Mouse (Mus musculus) spleen, adult 2 months (tissue): ENCODE data around the gene Agr3.

Experiments used
- CTCF ChIP-seq: fragments of 200-500 bp; IDR thresholded peaks from 2 replicates; pipeline ENCODE4 v1.5.1; 2011; ENCODE audit warnings: mild to moderate bottlenecking, inconsistent platforms; ENCODE audit not compliant: insufficient read depth, insufficient read length, insufficient replicate concordance; ENCODE audit errors: extremely low read depth
- POLR2A ChIP-seq: fragments of 200-500 bp; IDR thresholded peaks from 2 replicates; pipeline ENCODE4 v1.6.1; 2011; ENCODE audit warnings: low read depth, low read length, inconsistent platforms

DNA sequence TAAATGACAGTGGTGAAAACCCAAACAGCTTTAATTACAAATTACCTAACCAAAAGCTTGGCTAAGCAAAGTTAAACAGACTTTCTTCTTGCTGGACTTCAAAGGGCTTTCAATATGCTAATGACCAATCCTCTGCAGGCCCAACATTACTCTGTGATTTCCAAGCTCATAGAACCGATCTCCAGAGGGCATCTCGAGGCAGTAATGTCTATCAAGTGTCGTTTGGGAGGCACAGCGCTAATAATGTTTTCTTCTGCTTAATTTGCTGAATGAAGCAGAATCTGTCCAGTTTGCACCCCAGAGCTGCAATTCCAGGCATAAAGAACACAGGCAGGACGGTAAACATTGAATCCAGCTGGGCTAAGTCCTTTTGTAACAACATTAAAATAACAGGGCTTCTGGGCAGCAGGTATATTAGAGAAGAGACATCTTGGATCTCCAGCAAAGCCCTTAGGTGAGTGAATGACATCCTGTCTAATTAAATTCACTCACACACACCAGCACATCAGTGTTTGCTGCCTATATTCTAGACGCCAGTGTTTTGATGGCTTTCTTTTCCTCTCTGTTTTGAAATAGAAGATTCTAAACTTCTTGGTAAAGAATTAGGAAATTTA lies 52.3 kb downstream of the Agr3 start:
- TF ChIP-seq POLR2A (no peak), CTCF (no peak)
